Mouse (Mus musculus) kidney, postnatal 0 days (tissue): Measurements from ENCODE around the gene Hist1h4f. TPM values are rescaled to one million over a fixed set of nuclear protein-coding genes. Genes with fewer than 3 reads are reported as not detected.

ENCODE experiments used
- ATAC-seq: fragments of 200-750 bp; cut with Nextera tagmentation; replicated peaks from 2 replicates; pipeline ENCODE4 v1.8.0; 2017; ENCODE audit warnings: low read depth, moderate number of reproducible peaks, moderate TSS enrichment, moderate library complexity; ENCODE audit not compliant: low FRiP score
- DNase-seq: peaks from one replicate; pipeline ENCODE4 v3.0.0-alpha.2; 2016; ENCODE audit warnings: low spot score
- H3K27ac ChIP-seq: fragments of 300-500 bp; sonication (generic); 2 replicates; pipeline ENCODE4 v1.5.1; 2014; ENCODE audit warnings: mild to moderate bottlenecking
- H3K27me3 ChIP-seq: fragments of 300-500 bp; sonication (generic); 2 replicates; pipeline ENCODE4 v1.6.1; 2014; ENCODE audit warnings: low read length, mixed read lengths; ENCODE audit not compliant: insufficient read depth
- H3K36me3 ChIP-seq: fragments of 300-500 bp; sonication (generic); 2 replicates; pipeline ENCODE4 v1.6.1; 2014; ENCODE audit warnings: low read length, mixed read lengths; ENCODE audit not compliant: insufficient read depth
- H3K4me1 ChIP-seq: fragments of 300-500 bp; sonication (generic); replicated peaks from 2 replicates; pipeline ENCODE4 v1.6.1; 2014; ENCODE audit warnings: antibody characterized with exemption, low read length, mixed read lengths; ENCODE audit not compliant: insufficient read depth
- H3K4me2 ChIP-seq: fragments of 300-500 bp; sonication (generic); 2 replicates; pipeline ENCODE4 v1.6.1; 2014; ENCODE audit warnings: mild to moderate bottlenecking, low read length, moderate library complexity, mixed read lengths
- H3K4me3 ChIP-seq: fragments of 300-500 bp; sonication (generic); replicated peaks from 2 replicates; pipeline ENCODE4 v1.5.1; 2014; ENCODE audit warnings: low read depth, low read length
- H3K9ac ChIP-seq: fragments of 300-500 bp; sonication (generic); 2 replicates; pipeline ENCODE4 v1.6.1; 2014; ENCODE audit warnings: low read depth, low read length
- H3K9me3 ChIP-seq: fragments of 300-500 bp; sonication (generic); replicated peaks from 2 replicates; pipeline ENCODE4 v1.6.1; 2016; ENCODE audit warnings: low read length, inconsistent platforms, mixed read lengths
- CTCF ChIP-seq: IDR thresholded peaks from 2 replicates; pipeline ENCODE4 v1.5.1; 2016; ENCODE audit warnings: antibody characterized with exemption, low read depth, mild to moderate bottlenecking, moderate library complexity
- WGBS: fragments of 180-500 bp; shearing (Covaris S2); extraction: QIAGEN DNeasy Blood & Tissue Kit; methylation state at CpG from one replicate; pipeline ENCODE4 v1.1.7; 2014; 5-methylcytosine and 5-hydroxymethylcytosine counted together
- polyA plus RNA-seq: library from polyadenylated mRNA; unstranded; fragments of >200 nt; fragmentation: Nextera tagmentation; extraction: Ambion mirVana; gene quantifications from 2 replicates; pipeline ENCODE4 v1.2.1, GENCODE M21; 2015

Hist1h4f gene
- polyA plus RNA-seq, 1 experiment from 2014 or later: 0.58 TPM

DNA sequence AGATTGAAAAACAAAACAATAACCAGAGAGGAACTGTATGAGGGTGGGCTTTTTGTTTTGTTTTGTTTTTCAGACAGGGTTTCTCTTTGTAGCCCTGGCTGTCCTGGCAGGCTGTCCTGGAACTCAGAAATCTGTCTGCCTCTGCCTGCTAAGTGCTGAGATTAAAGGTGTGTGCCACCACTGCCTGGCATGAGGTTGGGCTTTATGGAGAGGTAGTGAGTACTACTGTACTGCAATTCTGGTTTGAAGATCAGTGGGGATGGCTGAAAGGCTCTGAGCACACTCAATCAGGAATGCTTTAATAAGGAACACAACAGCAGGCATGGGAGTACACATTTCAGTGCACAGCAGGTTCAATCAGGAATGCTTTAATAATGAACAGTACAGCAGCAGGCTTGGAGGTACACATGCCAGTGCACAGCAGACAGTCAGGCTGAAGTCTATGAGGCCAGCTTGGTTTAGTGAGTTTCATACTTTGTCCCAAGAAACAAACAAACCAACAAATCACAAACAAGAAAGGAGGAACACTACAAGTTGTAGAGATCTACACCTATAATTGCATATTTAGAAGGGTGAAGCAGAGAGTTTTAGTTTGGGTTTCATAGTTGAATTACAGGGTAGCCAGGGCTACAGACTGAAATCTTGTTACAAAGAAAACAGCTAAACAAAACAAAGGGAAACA, 32.1 kb upstream of the Hist1h4f start:
- H3K36me3 ChIP-seq: no peaks in the 10 kb centered on the region
- no peak for TF ChIP-seq CTCF
- no peaks in the 10 kb centered on the region for H3K27me3 ChIP-seq
- DNase-seq (no peak), ATAC-seq (no peak)
- no peak overlapping the region; the same call in 1 of the 2 replicates for H3K4me2 ChIP-seq
- H3K9me3 ChIP-seq: no peaks in the 10 kb centered on the region
- peak overlapping the region; percentile 97 for H3K27ac ChIP-seq
- no peak overlapping the region for H3K9ac ChIP-seq
- H3K4me1 ChIP-seq: no peaks in the 10 kb centered on the region
- H3K4me3 ChIP-seq: no peak overlapping the region

DNA sequence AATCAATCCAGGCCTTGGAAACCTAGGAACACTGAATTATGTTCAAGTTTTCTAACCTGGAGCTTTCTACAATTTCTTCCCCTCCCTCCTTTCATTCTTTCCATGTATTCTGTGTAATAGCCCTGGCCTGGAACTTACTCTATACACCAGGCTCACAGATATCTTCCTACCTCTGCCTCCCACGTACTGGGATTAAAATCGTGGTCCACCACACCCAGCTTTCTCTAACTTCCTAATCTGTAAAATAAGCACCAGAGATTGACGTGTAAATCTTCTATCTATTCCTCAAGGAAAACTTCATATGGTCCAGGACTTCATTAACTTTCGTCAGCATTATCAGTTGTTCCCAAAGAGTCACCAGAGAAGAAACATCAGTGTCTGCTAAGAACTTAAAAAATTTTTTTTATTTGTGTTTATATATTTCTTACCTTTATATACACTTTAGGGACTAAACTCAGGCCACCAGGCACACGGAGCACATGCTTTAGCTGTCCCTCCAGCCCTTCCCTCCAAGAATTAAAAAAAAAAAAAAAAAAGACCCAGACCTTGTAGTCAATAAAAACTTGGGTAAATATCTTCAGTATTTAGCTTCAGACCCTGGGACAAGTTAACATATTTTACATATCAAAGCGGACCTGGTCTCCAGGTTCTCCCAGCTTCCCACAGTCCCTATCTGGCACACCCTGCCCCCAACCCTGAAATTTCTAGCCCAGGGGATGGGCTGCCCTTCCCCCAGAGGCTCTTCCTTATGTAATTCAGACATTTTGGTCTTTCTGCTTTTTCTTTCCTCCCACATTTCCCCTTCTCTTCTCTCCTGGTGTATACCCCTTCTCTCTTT, 31.0 kb upstream of the Hist1h4f start:
- no peak for ATAC-seq
- Histone ChIP-seq H3K4me1 (no peaks in the 10 kb centered on the region), H3K36me3 (no peaks in the 10 kb centered on the region), H3K4me2 (peak overlapping the region; percentile 79), H3K9me3 (no peaks in the 10 kb centered on the region), H3K27me3 (no peaks in the 10 kb centered on the region), H3K4me3 (peak overlapping the region; percentile 50), H3K27ac (peak overlapping the region; percentile 97), H3K9ac (peak overlapping the region; percentile 67)
- TF ChIP-seq CTCF: no peak
- peak; percentile 16 for DNase-seq
- WGBS: 7% methylated on average over 6 of the region's 6 CpGs

DNA sequence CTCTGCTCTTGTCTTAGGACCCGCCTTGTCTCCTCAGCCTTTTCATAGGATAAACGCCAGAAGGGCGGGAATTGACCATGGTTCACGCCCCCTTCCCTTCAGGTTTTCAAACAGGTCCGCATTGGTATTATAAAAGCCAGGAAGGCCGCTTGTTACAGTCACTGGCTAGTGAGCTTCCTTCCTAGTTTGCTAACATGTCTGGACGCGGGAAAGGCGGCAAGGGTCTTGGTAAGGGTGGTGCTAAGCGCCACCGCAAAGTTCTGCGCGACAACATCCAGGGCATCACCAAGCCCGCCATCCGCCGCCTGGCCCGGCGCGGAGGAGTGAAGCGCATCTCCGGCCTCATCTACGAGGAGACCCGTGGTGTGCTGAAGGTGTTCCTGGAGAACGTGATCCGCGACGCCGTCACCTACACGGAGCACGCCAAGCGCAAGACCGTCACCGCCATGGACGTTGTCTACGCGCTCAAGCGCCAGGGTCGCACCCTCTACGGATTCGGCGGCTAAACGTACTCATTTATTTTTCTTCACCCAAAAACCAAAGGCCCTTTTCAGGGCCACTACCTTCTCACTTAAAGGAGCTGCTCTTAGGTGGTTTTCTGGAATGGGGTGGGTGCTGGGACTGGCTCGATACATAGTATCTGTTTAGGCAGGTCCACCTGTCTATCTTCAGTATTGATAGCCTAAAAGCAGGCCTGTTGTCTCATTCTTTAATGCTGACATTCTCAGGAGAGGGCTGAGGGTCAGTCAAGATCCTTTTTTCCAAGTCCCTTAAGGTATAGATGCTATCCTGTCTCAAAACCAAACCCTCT, 30.2 kb upstream of the Hist1h4f start, which contains the start of gene Hist1h4d:
Gene Hist1h4d, plus strand, starts transcription at position 191 of the 811 bp plus-strand sequence.
- Histone ChIP-seq H3K9me3 (no peaks in the 10 kb centered on the region), H3K9ac (peak within 1 kb of the TSS; percentile 67), H3K27ac (peak within 1 kb of the TSS; percentile 97), H3K4me3 (peak within 1 kb of the TSS; percentile 50), H3K36me3 (no peaks in the 10 kb centered on the region), H3K27me3 (no peaks in the 10 kb centered on the region), H3K4me2 (peak within 1 kb of the TSS; percentile 79), H3K4me1 (peaks cover under 1% of the 10 kb centered on the region; the same call in 1 of the 2 replicates)
- no peak for TF ChIP-seq CTCF
- DNase-seq: peak; percentile 97
- ATAC-seq: peak; percentile 88
- WGBS: under 1% methylated on average over 42 of the region's 43 CpGs

DNA sequence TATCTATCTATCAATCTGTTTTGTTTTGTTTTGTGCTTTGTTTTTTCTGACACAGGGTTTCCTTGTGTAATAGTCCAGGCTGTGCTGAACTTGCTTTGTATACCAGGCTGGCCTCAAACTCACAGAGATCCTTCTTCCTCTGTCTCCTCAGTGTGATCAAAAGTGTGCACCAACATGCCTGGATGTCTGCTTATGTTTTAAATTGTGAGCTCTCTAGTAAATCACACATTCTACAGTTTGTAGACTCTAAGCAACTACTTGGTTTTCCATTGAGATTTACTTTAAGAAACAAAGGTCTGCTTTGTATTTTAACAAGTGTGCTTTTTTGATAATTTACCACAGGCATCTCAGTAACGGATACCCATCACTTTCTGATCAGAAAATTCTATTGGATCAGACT, 26.4 kb upstream of the Hist1h4f start:
- Histone ChIP-seq H3K27me3 (no peaks in the 10 kb centered on the region), H3K4me2 (no peak overlapping the region), H3K9me3 (no peaks in the 10 kb centered on the region), H3K4me1 (peaks cover 10% of the 10 kb centered on the region; the same call in 1 of the 2 replicates), H3K9ac (no peak overlapping the region), H3K36me3 (no peaks in the 10 kb centered on the region), H3K4me3 (no peak overlapping the region), H3K27ac (no peak overlapping the region)
- ATAC-seq (no peak), DNase-seq (no peak)
- no peak for TF ChIP-seq CTCF
- 89% methylated on average over 1 of the region's 1 CpGs for WGBS

DNA sequence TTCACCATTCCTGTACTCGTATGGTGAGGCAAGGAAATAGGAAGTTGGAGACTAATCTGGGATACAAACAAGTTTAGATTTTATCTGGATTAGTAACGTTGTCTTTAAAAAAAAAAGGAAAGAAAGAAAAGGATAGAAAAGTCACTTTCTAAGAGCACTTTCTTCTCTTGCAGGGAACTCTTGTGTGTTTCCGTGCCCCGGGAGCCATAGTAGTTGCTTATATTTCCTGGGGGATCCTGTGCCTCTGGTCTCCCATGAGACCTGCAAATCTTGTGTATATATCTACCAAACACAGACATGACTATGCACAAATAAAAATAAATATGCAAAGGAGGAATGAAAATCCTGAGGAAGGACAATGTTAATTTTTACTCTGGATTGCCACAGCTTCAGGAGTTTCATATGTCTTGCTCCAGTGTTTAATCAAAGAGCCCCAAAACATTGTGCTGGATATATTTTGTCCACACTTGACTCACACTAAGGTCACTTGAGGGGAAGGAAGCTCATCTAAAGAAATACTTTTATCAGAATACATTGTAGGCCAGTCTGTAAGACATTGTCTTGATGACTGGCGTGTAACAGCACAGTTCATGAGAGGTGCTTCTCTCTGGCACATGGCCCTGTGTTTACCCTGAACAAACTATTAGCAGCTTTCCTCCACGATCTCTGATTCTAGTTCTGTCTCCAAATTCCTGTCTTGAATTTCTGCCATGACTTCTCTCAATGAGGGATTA, 25.6 kb upstream of the Hist1h4f start:
- WGBS: 38% methylated on average over 6 of the region's 6 CpGs
- Histone ChIP-seq H3K9ac (peak overlapping the region; percentile 53; the same call in 1 of the 2 replicates), H3K27me3 (no peaks in the 10 kb centered on the region), H3K27ac (peak overlapping the region; percentile 58; the same call in 1 of the 2 replicates), H3K36me3 (no peaks in the 10 kb centered on the region), H3K9me3 (no peaks in the 10 kb centered on the region), H3K4me1 (peaks cover 13% of the 10 kb centered on the region; the same call in 1 of the 2 replicates), H3K4me3 (peak overlapping the region; percentile 32), H3K4me2 (peak overlapping the region; percentile 59)
- no peak for DNase-seq
- no peak for TF ChIP-seq CTCF
- ATAC-seq: no peak
